Comparison of ENCODE assay signal across 9 mouse cellular contexts in the genomic region with DNA sequence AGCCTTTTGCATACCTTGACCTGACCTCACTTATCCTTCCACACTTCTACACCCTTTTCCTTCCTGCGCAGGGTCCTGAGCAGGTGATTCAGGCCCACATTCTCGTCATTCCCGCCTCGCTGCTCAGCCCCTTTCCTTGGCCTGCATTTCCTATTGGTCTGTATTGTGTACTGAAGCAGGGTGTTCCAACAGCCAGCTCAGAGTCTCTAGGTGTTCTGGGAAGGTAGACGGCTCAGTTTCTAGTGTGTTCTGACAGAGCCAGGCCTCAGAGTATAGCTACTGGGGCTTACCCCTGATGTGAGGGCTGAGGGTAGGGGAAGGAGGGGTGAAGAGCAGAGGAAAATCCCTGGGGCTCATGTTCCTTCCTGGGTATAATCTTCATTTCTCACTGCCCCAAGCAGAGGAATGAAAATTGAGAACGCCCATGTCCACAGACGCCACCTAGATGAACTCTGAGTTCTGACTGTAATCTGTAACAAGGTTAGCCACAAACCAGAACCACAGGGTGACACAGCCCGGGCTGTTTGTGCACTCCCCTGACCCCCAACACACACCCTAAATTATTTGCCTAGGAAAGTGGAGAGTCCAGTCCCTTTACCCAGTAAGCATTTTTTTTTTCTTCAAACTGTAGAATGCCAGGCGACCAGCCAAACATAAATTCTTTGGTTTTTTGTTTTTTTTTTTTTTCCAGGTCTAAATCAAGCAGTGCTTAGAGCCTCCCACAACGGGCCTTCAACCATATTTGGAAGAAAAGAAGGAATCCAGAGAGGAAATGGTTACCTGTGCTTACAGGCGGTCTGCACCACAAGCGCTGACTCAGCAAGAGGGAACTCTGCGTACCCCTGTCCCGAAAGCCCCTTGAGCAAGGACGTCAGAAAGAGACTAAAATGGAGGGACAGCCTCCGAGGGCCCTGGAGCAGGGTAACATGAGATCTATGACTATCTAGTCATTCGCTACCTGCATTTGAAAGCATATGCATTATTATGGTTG.
DNase-seq lines count a peak whose midpoint lies in the region; ATAC-seq lines count a peak whose summit lies in the region.
"Had no signal": no experiment of that assay in that cellular context is flagged by ENCODE, and none has a peak within 500 bp of the region (broad histone marks: within the 10 kb centered on the region; RNA-seq: fewer than 3 reads in every experiment).

No protein-coding gene starts in this region.

- DNase-seq in kidney, adult 18-20 months = no peak
- DNase-seq in B cell, adult 2 months = peak; percentile 39 to 43
- DNase-seq in T-cell, adult 2 months (ENCODE audit: low spot score) = peak; percentile 53
- no peak for DNase-seq in layer of hippocampus, adult 8-10 months (ENCODE audit: low spot score in 2 of 2)
- DNase-seq in kidney, adult 11 months = no peak
- no peak for DNase-seq in MN1 (ENCODE audit: low spot score)
- DNase-seq: layer of hippocampus, postnatal 36 days had no signal

- WGBS in kidney, embryonic 14.5 days = 58% methylated on average over 17 of the region's 17 CpGs
- WGBS in intestine, embryonic 16.5 days = 63% methylated on average over 17 of the region's 17 CpGs

- peaks cover 22% of the 10 kb centered on the region for H3K4me1 ChIP-seq in kidney, embryonic 14.5 days (ENCODE audit: control insufficient read depth, insufficient read depth, low read length)
- H3K4me1 ChIP-seq in intestine, embryonic 16.5 days (ENCODE audit: control insufficient read depth, insufficient read depth, low read length) = peaks cover 23% of the 10 kb centered on the region

- no peak overlapping the region for H3K9ac ChIP-seq in kidney, embryonic 14.5 days (ENCODE audit: low read depth, low read length)
- no peak overlapping the region for H3K9ac ChIP-seq in intestine, embryonic 16.5 days (ENCODE audit: low read depth, low read length)

- H3K9me3 ChIP-seq in kidney, embryonic 14.5 days (ENCODE audit: control insufficient read depth, low read length) = 0 out of 2 replicates have a peak, but pooled peaks cover 2% of the 10 kb centered on the region
- peaks cover 3% of the 10 kb centered on the region; the same call in 1 of the 2 replicates for H3K9me3 ChIP-seq in intestine, embryonic 16.5 days (ENCODE audit: control insufficient read depth, low read length)

- no peaks in the 10 kb centered on the region for H3K27me3 ChIP-seq in kidney, embryonic 14.5 days (ENCODE audit: control insufficient read depth, insufficient read depth, low read length)
- no peaks in the 10 kb centered on the region for H3K27me3 ChIP-seq in intestine, embryonic 16.5 days (replicated peaks; ENCODE audit: control insufficient read depth, insufficient read depth, low read length)

- no peak overlapping the region for H3K4me3 ChIP-seq in kidney, embryonic 14.5 days (ENCODE audit: low read length)
- no peak overlapping the region for H3K4me3 ChIP-seq in intestine, embryonic 16.5 days (ENCODE audit: low read length)

- no peak for ATAC-seq in kidney, embryonic 14.5 days (ENCODE audit: low FRiP score, low TSS enrichment)
- peak; percentile 34; the same call in 1 of the 2 replicates for ATAC-seq in intestine, embryonic 16.5 days

- H3K36me3 ChIP-seq in kidney, embryonic 14.5 days (ENCODE audit: control insufficient read depth, insufficient read depth, low read length) = no peaks in the 10 kb centered on the region
- H3K36me3 ChIP-seq in intestine, embryonic 16.5 days (ENCODE audit: control insufficient read depth, insufficient read depth, low read length) = no peaks in the 10 kb centered on the region

- peak overlapping the region; percentile 21; the same call in 1 of the 2 replicates for H3K4me2 ChIP-seq in kidney, embryonic 14.5 days (replicated peaks; ENCODE audit: low read depth, low read length)
- H3K4me2 ChIP-seq in intestine, embryonic 16.5 days (ENCODE audit: low read depth, low read length) = peak overlapping the region; percentile 45

- no peak overlapping the region for H3K27ac ChIP-seq in kidney, embryonic 14.5 days (ENCODE audit: low read depth, low read length)
- H3K27ac ChIP-seq in intestine, embryonic 16.5 days (ENCODE audit: low read length) = peak overlapping the region; percentile 63

Comparison
In these comparisons a context has a peak if more than half of its experiments do, and no peak if none do; other contexts are left out.
1. DNase-seq: peak in B cell, adult 2 months (2 of 2) and T-cell, adult 2 months (single experiment); none in kidney, adult 18-20 months (single experiment), layer of hippocampus, adult 8-10 months (0 of 2), kidney, adult 11 months (single experiment) and MN1 (single experiment).